Mouse (Mus musculus) heart, adult 18-20 months (tissue): ENCODE measurements around the gene Msantd3. TPM values are rescaled to one million over a fixed set of nuclear protein-coding genes. Genes with fewer than 3 reads are reported as not detected.

Experiments used
- DNase-seq, 2 experiments: peaks; one replicate each; pipeline ENCODE4 v3.0.0; 2021 to 2022; ENCODE audit warnings: mixed read lengths in 1 of 2
- total RNA-seq, 2 experiments: library from RNA; stranded (reverse); gene quantifications; 2 replicates each; pipeline ENCODE4 v1.2.3; 2021

The Msantd3 gene
- total RNA-seq, 2 experiments from 2014 or later: 18.2 to 19.6 TPM

DNA sequence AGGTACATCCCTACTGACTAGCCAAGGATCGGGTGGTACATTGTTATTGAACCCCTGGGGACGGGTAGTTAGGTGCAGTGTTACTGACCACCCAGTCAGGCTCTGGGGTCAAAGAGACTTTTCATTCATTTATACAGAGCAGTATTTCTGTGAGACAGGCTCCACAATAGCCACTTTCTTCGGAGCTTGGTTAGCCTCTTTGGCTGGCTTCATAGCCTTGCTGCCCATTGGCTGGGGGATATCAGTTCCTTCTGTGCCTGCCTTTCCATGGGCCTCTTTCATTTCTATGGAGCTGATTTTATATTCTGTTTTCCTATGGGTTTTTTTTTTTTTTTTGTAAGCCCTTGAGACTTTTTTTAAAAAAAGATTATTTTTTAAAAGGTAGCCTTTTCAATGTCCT is 65.9 kb downstream of the Msantd3 start:
- DNase-seq: no peak

GRCm38 (mm10) chr4:48609485-48609884 is 69.8 kb downstream of the Msantd3 start:
- DNase-seq: no peak

DNA sequence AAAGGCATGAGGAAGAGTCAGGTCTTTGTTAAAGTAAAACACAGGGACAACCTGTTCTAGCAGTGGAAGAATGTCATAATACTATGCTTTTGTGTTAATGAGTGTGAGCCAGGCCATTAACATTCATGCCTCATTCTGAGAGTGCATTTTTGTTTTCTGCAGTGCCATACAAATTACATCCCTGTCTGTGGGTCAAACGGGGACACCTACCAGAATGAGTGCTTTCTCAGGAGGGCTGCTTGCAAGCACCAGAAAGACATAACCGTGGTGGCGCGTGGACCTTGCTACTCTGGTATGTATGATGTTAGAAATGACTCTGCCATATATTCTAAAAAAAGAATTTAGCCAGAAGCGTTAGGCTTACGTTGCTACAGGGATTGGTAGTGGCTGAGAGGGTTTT is 70.5 kb downstream of the Msantd3 start:
- DNase-seq: no peak

Other genes starting within 250 kb of the Msantd3 start
- 1 to 10 TPM; 6.9 to 9.3 TPM for gene Tex10, start 66.5 kb upstream of the Msantd3 start, total RNA-seq
- gene Tmeff1, start 45.2 kb downstream of the Msantd3 start, total RNA-seq: 10 to 100 TPM; 10.7 TPM
- gene Cavin4, start 123.6 kb downstream of the Msantd3 start, total RNA-seq: 100 to 1,000 TPM; 108 to 118 TPM